Mouse (Mus musculus) spleen, adult 2 months (tissue): ENCODE results near the gene Tmem131l. TPM values are rescaled to one million over a fixed set of nuclear protein-coding genes. Genes with fewer than 3 reads are reported as not detected.

Source experiments
- DNase-seq, 2 experiments: peaks; one replicate each; pipeline versions ENCODE4 v3.0.0 to v3.0.0-alpha.2; 2012 to 2021; ENCODE audit warnings: low spot score in 2 of 2, low read depth in 1 of 2
- H3K27ac ChIP-seq: fragments of 200-500 bp; 2 replicates; pipeline ENCODE4 v1.5.1; 2012; ENCODE audit warnings: low read length, inconsistent platforms; ENCODE audit not compliant: insufficient read depth
- H3K27me3 ChIP-seq: fragments of 200-500 bp; 2 replicates; pipeline ENCODE4 v1.6.1; 2012; ENCODE audit warnings: mild to moderate bottlenecking, moderate library complexity, low read length, inconsistent platforms; ENCODE audit not compliant: control insufficient read depth, insufficient read depth
- H3K36me3 ChIP-seq: fragments of 200-500 bp; 2 replicates; pipeline ENCODE4 v1.6.1; 2012; ENCODE audit warnings: mild to moderate bottlenecking, low read length, inconsistent platforms; ENCODE audit not compliant: control insufficient read depth, insufficient read depth
- H3K4me1 ChIP-seq: fragments of 200-500 bp; 2 replicates; pipeline ENCODE4 v1.6.1; 2011; ENCODE audit warnings: inconsistent platforms; ENCODE audit not compliant: control insufficient read depth, insufficient read depth, insufficient read length
- H3K4me3 ChIP-seq: fragments of 200-500 bp; 2 replicates; pipeline ENCODE4 v1.5.1; 2011; ENCODE audit warnings: mild to moderate bottlenecking, inconsistent platforms; ENCODE audit not compliant: insufficient read depth, insufficient read length; ENCODE audit errors: extremely low read depth
- CTCF ChIP-seq: fragments of 200-500 bp; IDR thresholded peaks from 2 replicates; pipeline ENCODE4 v1.5.1; 2011; ENCODE audit warnings: mild to moderate bottlenecking, inconsistent platforms; ENCODE audit not compliant: insufficient read depth, insufficient read length, insufficient replicate concordance; ENCODE audit errors: extremely low read depth
- POLR2A ChIP-seq: fragments of 200-500 bp; IDR thresholded peaks from 2 replicates; pipeline ENCODE4 v1.6.1; 2011; ENCODE audit warnings: low read depth, low read length, inconsistent platforms
- WGBS: fragments of 180-500 bp; shearing (Covaris S2); methylation state at CpG from one replicate; pipeline ENCODE4 v1.1.7; 2018; 5-methylcytosine and 5-hydroxymethylcytosine counted together
- polyA plus RNA-seq: library from polyadenylated mRNA; depleted of rRNA; stranded (reverse); fragments of >200 nt; gene quantifications from 2 replicates; pipeline ENCODE4 v1.2.3, GENCODE M21; 2012

Tmem131l gene
- polyA plus RNA-seq, 1 experiment = 116 TPM

- H3K27ac ChIP-seq = peak overlapping the region; percentile 63; the same call in 1 of the 2 replicates
- DNase-seq = peak; percentile 38 to 45
- 24% methylated on average over 4 of the region's 4 CpGs for WGBS
- no peak for TF ChIP-seq CTCF
- no peak for TF ChIP-seq POLR2A
- no peaks in the 10 kb centered on the region for H3K27me3 ChIP-seq
- no peak overlapping the region for H3K4me3 ChIP-seq
- no peaks in the 10 kb centered on the region for H3K36me3 ChIP-seq
- H3K4me1 ChIP-seq = peaks cover 38% of the 10 kb centered on the region; the same call in 1 of the 2 replicates
Observed at GRCm38 (mm10) chr3:84065825-84066224, 25.9 kb upstream of the Tmem131l start.

DNA sequence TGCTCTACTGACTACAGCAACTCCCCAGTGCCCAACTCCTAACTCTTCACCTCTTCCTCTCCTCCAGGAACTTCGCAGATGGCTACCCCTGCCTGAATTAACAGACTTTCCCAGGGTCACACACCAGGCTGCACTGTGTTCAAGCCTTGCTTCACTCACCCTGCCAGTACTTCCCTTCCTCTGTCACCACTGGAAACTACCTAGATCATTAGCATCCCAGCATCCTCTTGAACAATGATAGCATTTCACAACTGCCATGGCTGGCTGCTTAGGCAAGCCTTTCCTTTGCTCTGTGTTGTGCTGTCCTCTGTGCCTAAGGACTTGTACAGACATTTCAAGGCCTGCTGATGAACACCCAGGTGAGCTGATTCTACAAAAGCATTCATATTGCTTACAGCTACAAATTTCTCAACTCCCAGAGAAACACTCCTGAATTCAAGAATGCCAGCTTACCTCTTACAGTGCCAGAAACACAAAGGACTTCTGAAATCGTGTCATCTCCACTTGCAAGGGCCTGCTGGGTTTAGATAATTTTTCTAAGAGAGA lies 23.5 kb upstream of the Tmem131l start:
- Histone ChIP-seq H3K4me3 (no peak overlapping the region), H3K27ac (peak overlapping the region; percentile 45; the same call in 1 of the 2 replicates), H3K36me3 (no peaks in the 10 kb centered on the region), H3K4me1 (peaks cover 25% of the 10 kb centered on the region; the same call in 1 of the 2 replicates), H3K27me3 (no peaks in the 10 kb centered on the region)
- 75% methylated on average over 2 of the region's 2 CpGs for WGBS
- TF ChIP-seq CTCF = no peak
- TF ChIP-seq POLR2A = no peak
- no peak for DNase-seq

DNA sequence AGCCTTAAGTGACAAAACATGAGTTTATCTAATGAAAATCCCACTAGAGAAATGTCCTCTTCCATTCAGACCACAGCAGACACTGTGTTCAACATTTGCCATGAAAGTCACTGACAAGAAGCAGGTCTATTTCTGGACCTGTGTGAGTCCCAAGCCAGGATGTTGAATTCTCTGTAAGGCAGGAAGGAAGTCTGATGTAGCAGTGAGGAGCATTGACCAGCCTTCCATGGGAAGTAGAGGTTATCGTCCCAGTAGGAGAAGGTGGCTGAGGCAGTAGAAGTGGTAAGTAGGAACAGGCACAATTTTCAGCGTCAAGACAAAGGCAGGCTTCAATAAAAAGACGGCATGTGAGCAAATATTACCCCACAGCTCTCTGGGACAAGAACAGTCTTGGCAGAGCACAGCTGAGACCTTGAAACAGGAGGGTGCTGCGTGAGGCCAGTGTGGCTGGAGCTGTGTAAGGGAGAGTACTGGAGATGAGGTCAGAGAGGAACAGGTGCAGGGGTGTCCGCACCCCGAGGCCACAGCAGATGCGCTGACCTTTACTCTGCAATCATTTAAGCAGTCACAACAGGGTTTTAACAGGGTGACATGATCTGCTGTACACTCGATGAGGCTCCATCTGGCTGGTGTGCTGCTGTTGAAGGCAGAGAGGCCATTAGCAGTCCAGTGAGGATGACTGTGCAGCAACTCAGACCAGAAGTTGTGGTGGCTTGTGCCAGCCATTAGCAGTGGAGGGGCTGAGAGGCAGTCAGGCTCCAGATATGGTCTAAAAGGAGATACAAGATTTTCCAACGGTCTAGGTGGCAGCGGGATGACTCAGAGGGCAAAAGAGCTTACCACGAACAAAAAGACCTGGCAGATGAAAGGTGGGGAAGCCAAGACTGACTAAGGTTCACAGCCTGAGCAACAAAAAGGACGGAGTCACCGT lies 21.8 kb upstream of the Tmem131l start:
- peaks cover 21% of the 10 kb centered on the region; the same call in 1 of the 2 replicates for H3K4me1 ChIP-seq
- no peaks in the 10 kb centered on the region for H3K27me3 ChIP-seq
- no peak overlapping the region for H3K27ac ChIP-seq
- DNase-seq = no peak
- TF ChIP-seq POLR2A (no peak), CTCF (no peak)
- no peaks in the 10 kb centered on the region for H3K36me3 ChIP-seq
- 50% methylated on average over 13 of the region's 13 CpGs for WGBS
- no peak overlapping the region for H3K4me3 ChIP-seq

GRCm38 (mm10) chr3:84060946-84061345 lies 21.0 kb upstream of the Tmem131l start:
- Histone ChIP-seq H3K27me3 (no peaks in the 10 kb centered on the region), H3K27ac (no peak overlapping the region), H3K4me3 (no peak overlapping the region), H3K36me3 (no peaks in the 10 kb centered on the region), H3K4me1 (peaks cover 21% of the 10 kb centered on the region; the same call in 1 of the 2 replicates)
- no peak for DNase-seq
- 92% methylated on average over 5 of the region's 5 CpGs for WGBS
- no peak for TF ChIP-seq CTCF
- no peak for TF ChIP-seq POLR2A

DNA sequence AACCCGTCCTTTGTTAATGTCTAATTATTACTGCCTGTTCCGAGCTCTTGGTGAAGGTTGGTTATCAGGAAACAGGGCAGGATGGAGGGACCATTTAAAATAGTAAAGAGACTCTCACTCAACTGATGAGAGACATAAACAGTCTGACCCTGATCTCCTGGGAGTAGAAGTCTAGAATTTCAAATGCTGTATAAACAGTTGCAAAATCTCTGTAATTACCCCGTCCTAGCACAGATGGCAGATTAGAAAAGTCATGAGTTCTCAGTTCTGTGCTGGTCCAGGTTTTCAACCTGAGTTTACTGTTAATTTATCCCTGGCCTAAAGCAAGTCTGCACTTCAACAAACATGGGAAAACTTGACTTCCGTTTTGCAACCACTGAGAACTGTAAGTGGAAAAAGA lies 20.2 kb upstream of the Tmem131l start:
- WGBS = 51% methylated on average over 4 of the region's 4 CpGs
- no peak overlapping the region for H3K4me3 ChIP-seq
- no peaks in the 10 kb centered on the region for H3K36me3 ChIP-seq
- TF ChIP-seq POLR2A (no peak), CTCF (no peak)
- H3K27me3 ChIP-seq = no peaks in the 10 kb centered on the region
- H3K27ac ChIP-seq = no peak overlapping the region
- DNase-seq = no peak
- H3K4me1 ChIP-seq = peaks cover 18% of the 10 kb centered on the region; the same call in 1 of the 2 replicates

DNA sequence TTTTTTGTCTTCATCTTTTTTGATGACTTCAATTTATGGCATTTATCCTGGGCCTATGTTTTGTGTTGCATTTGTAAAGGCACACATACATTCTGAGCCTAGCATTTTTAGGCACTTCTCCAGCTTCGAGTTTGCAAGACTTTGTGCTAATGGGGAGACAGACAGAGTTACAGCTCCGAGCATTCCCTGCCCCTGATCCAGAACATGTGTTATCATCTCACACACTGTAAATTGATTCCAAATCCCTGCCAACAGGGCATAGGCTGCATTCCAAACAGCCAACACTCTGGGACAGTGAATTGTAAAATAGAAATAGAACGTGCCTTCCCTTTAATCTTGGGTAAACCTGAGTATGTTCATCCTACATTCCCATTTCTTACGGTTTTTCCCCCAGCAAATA lies 19.7 kb upstream of the Tmem131l start:
- WGBS = 82% methylated on average over 4 of the region's 4 CpGs
- H3K4me1 ChIP-seq = peaks cover 18% of the 10 kb centered on the region; the same call in 1 of the 2 replicates
- H3K36me3 ChIP-seq = no peaks in the 10 kb centered on the region
- H3K27me3 ChIP-seq = no peaks in the 10 kb centered on the region
- H3K27ac ChIP-seq = no peak overlapping the region
- no peak overlapping the region for H3K4me3 ChIP-seq
- no peak for DNase-seq
- TF ChIP-seq POLR2A (no peak), CTCF (no peak)

GRCm38 (mm10) chr3:84059261-84059660 lies 19.3 kb upstream of the Tmem131l start:
- TF ChIP-seq CTCF (no peak), POLR2A (no peak)
- Histone ChIP-seq H3K4me1 (peaks cover 18% of the 10 kb centered on the region; the same call in 1 of the 2 replicates), H3K27ac (no peak overlapping the region), H3K4me3 (no peak overlapping the region), H3K27me3 (no peaks in the 10 kb centered on the region), H3K36me3 (no peaks in the 10 kb centered on the region)
- 63% methylated on average over 13 of the region's 13 CpGs for WGBS
- no peak for DNase-seq
